Mouse (Mus musculus) kidney, adult 2 months (tissue): ENCODE results near the gene Plek.

Experiments used
- CTCF ChIP-seq: fragments of 200-500 bp; conservative IDR thresholded peaks from 2 replicates; pipeline ENCODE4 v1.5.1; 2011; ENCODE audit warnings: low read depth, mild to moderate bottlenecking, control low read depth, low read length, moderate library complexity, mixed read lengths; ENCODE audit not compliant: insufficient read depth, insufficient read length
- POLR2A ChIP-seq: fragments of 200-500 bp; IDR thresholded peaks from one replicate; pipeline ENCODE4 v1.6.1; 2011; ENCODE audit warnings: low read depth, low read length, control low read depth

DNA sequence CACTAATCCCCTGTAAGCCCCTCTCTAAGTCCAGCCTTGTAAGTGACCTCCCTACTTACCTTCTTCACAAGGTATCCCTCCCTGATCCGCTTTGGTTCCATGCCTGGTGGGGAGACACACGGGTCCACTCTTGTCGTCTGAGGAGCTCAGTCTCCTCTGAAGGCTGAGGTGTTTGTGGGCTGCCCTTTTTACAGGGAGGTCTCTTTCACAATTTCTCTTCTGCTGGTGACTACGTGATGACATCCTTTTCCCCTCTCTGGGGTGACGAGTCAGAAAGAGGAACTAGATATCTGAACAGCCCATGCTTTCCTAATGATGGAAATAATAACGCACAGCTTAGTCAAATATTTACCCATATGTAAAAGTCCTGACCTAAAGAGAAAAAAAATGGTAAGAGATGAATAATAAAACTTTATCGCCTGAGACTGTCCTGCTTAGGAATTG, 43.7 kb downstream of the Plek start:
- TF ChIP-seq POLR2A, result no peak
- no peak for TF ChIP-seq CTCF
